Mouse (Mus musculus) CH12.LX (cell line): Measurements from ENCODE around the gene Tmem204. TPM values are rescaled to one million over a fixed set of nuclear protein-coding genes. Genes with fewer than 3 reads are reported as not detected.

ENCODE experiments used
- DNase-seq: peaks from one replicate; pipeline ENCODE4 v3.0.0-alpha.2; 2013; ENCODE audit errors: extremely low read depth
- H3K27ac ChIP-seq: 2 replicates; pipeline ENCODE4 v1.5.1; 2012; ENCODE audit warnings: low read depth, mild to moderate bottlenecking, control low read depth, moderate library complexity; ENCODE audit not compliant: insufficient read depth
- H3K27me3 ChIP-seq: replicated peaks from 2 replicates; pipeline ENCODE3; 2012; ENCODE audit warnings: inconsistent platforms
- H3K36me3 ChIP-seq, 2 experiments: replicated peaks in 1 of 2; 2 replicates each; pipeline versions ENCODE3 to v1.6.1; 2012; ENCODE audit warnings: inconsistent platforms in 1 of 2, low read length in 1 of 2, mild to moderate bottlenecking in 1 of 2, mixed read lengths in 1 of 2, moderate library complexity in 1 of 2; ENCODE audit not compliant: control insufficient read depth in 1 of 2, insufficient read depth in 1 of 2
- H3K4me1 ChIP-seq, 2 experiments: 2 replicates each; pipeline ENCODE4 v1.6.1; 2012; ENCODE audit warnings: inconsistent platforms in 1 of 2, moderate library complexity in 1 of 2; ENCODE audit not compliant: insufficient read depth in 2 of 2, control insufficient read depth in 1 of 2
- H3K4me2 ChIP-seq: 2 replicates; pipeline ENCODE4 v1.6.1; 2012; ENCODE audit warnings: low read depth, mild to moderate bottlenecking, control low read depth; ENCODE audit not compliant: poor library complexity, insufficient read depth, severe bottlenecking
- H3K4me3 ChIP-seq, 3 experiments: fragments of 150-350 bp in 1 of 3; sonication (generic) in 1 of 3; replicated peaks in 1 of 3; 2 replicates each; pipeline versions ENCODE3 to v1.5.1; 2011 to 2012; ENCODE audit warnings: low read depth in 2 of 3, low read length in 2 of 3, mild to moderate bottlenecking in 2 of 3, moderate library complexity in 2 of 3, control low read depth in 1 of 3, improper control_type of control experiment in 1 of 3, inconsistent platforms in 1 of 3, mixed read lengths in 1 of 3; ENCODE audit not compliant: poor library complexity in 1 of 3
- H3K79me2 ChIP-seq: replicated peaks from 2 replicates; pipeline ENCODE4 v1.6.1; 2012; ENCODE audit warnings: mild to moderate bottlenecking, moderate library complexity; ENCODE audit not compliant: control insufficient read depth, poor library complexity, insufficient read depth, severe bottlenecking; ENCODE audit errors: extremely low read depth
- H3K9ac ChIP-seq: 2 replicates; pipeline ENCODE4 v1.6.1; 2012; ENCODE audit warnings: low read depth, mild to moderate bottlenecking, control low read depth, moderate library complexity; ENCODE audit not compliant: insufficient read depth
- H3K9me3 ChIP-seq: replicated peaks from 2 replicates; pipeline ENCODE3; 2012; ENCODE audit warnings: low read length, inconsistent platforms, mixed read lengths
- BHLHE40 ChIP-seq: IDR thresholded peaks from 2 replicates; pipeline ENCODE4 v1.6.1; 2011; ENCODE audit warnings: mild to moderate bottlenecking, low read depth, low read length, improper control_type of control experiment
- CHD1 ChIP-seq: IDR thresholded peaks from 2 replicates; pipeline ENCODE4 v1.6.1; 2012; ENCODE audit warnings: low read depth, low read length, improper control_type of control experiment, inconsistent platforms
- CHD2 ChIP-seq: IDR thresholded peaks from 2 replicates; pipeline ENCODE4 v1.6.1; 2011; ENCODE audit warnings: low read length, improper control_type of control experiment
- E2F4 ChIP-seq: IDR thresholded peaks from 2 replicates; pipeline ENCODE4 v1.6.1; 2011; ENCODE audit warnings: low read depth, low read length, improper control_type of control experiment; ENCODE audit not compliant: insufficient replicate concordance
- ELF1 ChIP-seq: IDR thresholded peaks from 2 replicates; pipeline ENCODE4 v1.6.1; 2014; ENCODE audit warnings: low read depth, mild to moderate bottlenecking, inconsistent platforms, low read length, improper control_type of control experiment
- EP300 ChIP-seq: IDR thresholded peaks from 2 replicates; pipeline ENCODE4 v1.6.1; 2011; ENCODE audit warnings: low read length, improper control_type of control experiment
- JUND ChIP-seq: conservative IDR thresholded peaks from 2 replicates; pipeline ENCODE4 v1.6.1; 2011; ENCODE audit warnings: low read depth, low read length, improper control_type of control experiment
- KAT2A ChIP-seq: IDR thresholded peaks from 2 replicates; pipeline ENCODE4 v1.6.1; 2012; ENCODE audit warnings: low read length, improper control_type of control experiment, inconsistent platforms; ENCODE audit not compliant: insufficient replicate concordance
- MAFK ChIP-seq: IDR thresholded peaks from 2 replicates; pipeline ENCODE4 v1.6.1; 2011; ENCODE audit warnings: low read length, improper control_type of control experiment; ENCODE audit not compliant: insufficient replicate concordance
- MAX ChIP-seq: IDR thresholded peaks from 2 replicates; pipeline ENCODE4 v1.6.1; 2011; ENCODE audit warnings: low read length, improper control_type of control experiment
- MEF2A ChIP-seq: IDR thresholded peaks from 2 replicates; pipeline ENCODE4 v1.6.1; 2014; ENCODE audit warnings: low read depth, mild to moderate bottlenecking, inconsistent platforms, low read length, improper control_type of control experiment, borderline replicate concordance
- NELFE ChIP-seq: IDR thresholded peaks from 2 replicates; pipeline ENCODE4 v1.6.1; 2011; ENCODE audit warnings: low read depth, low read length, improper control_type of control experiment
- POLR2A ChIP-seq: IDR thresholded peaks from 2 replicates; pipeline ENCODE4 v1.6.1; 2011; ENCODE audit warnings: low read depth, mild to moderate bottlenecking, improper control_type of control experiment, low read length
- SIN3A ChIP-seq: IDR thresholded peaks from 2 replicates; pipeline ENCODE4 v1.6.1; 2012; ENCODE audit warnings: low read length, improper control_type of control experiment, inconsistent platforms
- TBP ChIP-seq: conservative IDR thresholded peaks from 2 replicates; pipeline ENCODE4 v1.6.1; 2011; ENCODE audit warnings: low read depth, low read length, improper control_type of control experiment
- TCF12 ChIP-seq: IDR thresholded peaks from 2 replicates; pipeline ENCODE4 v1.6.1; 2014; ENCODE audit warnings: low read depth, mild to moderate bottlenecking, inconsistent platforms, low read length, improper control_type of control experiment
- UBTF ChIP-seq: IDR thresholded peaks from 2 replicates; pipeline ENCODE4 v1.6.1; 2012; ENCODE audit warnings: low read depth, mild to moderate bottlenecking, inconsistent platforms, low read length, improper control_type of control experiment, moderate library complexity
- ZC3H11A ChIP-seq: IDR thresholded peaks from 2 replicates; pipeline ENCODE4 v1.6.1; 2012; ENCODE audit warnings: low read depth, mild to moderate bottlenecking, inconsistent platforms, low read length, improper control_type of control experiment
- ZNF384 ChIP-seq: IDR thresholded peaks from 2 replicates; pipeline ENCODE4 v1.6.1; 2012; ENCODE audit warnings: low read depth, low read length, improper control_type of control experiment, inconsistent platforms
- dilution Hi-C: fragments of 300-500 bp; cut with MboI; formaldehyde crosslinking; loops from 2 replicates; pipeline ENCODE4 v1.14.3; 2020; ENCODE audit warnings: low sequenced_read_pairs; ENCODE audit not compliant: extremely low pct_unique_long_range_greater_than_20kb, extremely low pct_ligation_motif_present
- in situ Hi-C: fragments of 300-500 bp; cut with MboI; formaldehyde crosslinking; loops from 3 replicates; pipeline ENCODE4 v1.14.3; 2019; ENCODE audit warnings: low sequenced_read_pairs, low pct_ligation_motif_present, low pct_unique_long_range_greater_than_20kb, mixed read lengths
- polyA plus RNA-seq: library from polyadenylated mRNA; unstranded; fragments of >175 nt; gene quantifications from 2 replicates; pipeline ENCODE4 v1.2.1, GENCODE M21; 2012; ENCODE audit warnings: low read depth; ENCODE audit not compliant: insufficient read length
- total RNA-seq, 2 experiments: library from RNA; depleted of rRNA; stranded (reverse); fragments of 300-350 nt in 1 of 2; fragments of >200 nt in 1 of 2; gene quantifications; 2 replicates each; pipeline ENCODE4 v1.2.3; 2012 to 2014

Tmem204 gene
- total and polyA plus RNA-seq, 3 experiments = 1.9 TPM; not detected in 2

GRCm38 (mm10) chr17:25066595-25066994 is 16.8 kb downstream of the Tmem204 start:
- dilution Hi-C loops (no loop called here), in situ Hi-C loops (no loop called here)
- Histone ChIP-seq H3K27ac (no peak overlapping the region), H3K27me3 (no peaks in the 10 kb centered on the region), H3K79me2 (no peaks in the 10 kb centered on the region), H3K4me2 (no peak overlapping the region), H3K36me3 (peaks cover 32 to 94% of the 10 kb centered on the region in 2 experiments), H3K9ac (no peak overlapping the region), H3K4me1 (peaks cover 7 to 28% of the 10 kb centered on the region in 2 experiments), H3K4me3 (no peak overlapping the region), H3K9me3 (no peaks in the 10 kb centered on the region)
- TF ChIP-seq KAT2A = no peak
- no peak for TF ChIP-seq CHD2
- no peak for TF ChIP-seq SIN3A
- no peak for TF ChIP-seq BHLHE40
- no peak for TF ChIP-seq NELFE
- no peak for TF ChIP-seq MAFK
- TF ChIP-seq TBP = no peak
- no peak for DNase-seq

- Histone ChIP-seq H3K4me2 (no peak overlapping the region), H3K9me3 (no peaks in the 10 kb centered on the region), H3K27ac (no peak overlapping the region), H3K4me1 (peaks cover 12 to 26% of the 10 kb centered on the region in 2 experiments), H3K4me3 (no peak overlapping the region), H3K27me3 (no peaks in the 10 kb centered on the region), H3K9ac (no peak overlapping the region), H3K79me2 (no peaks in the 10 kb centered on the region), H3K36me3 (peaks cover 31 to 91% of the 10 kb centered on the region in 2 experiments)
- dilution Hi-C loops = no loop called here
- no peak for TF ChIP-seq JUND
- TF ChIP-seq ZNF384 = no peak
- no peak for TF ChIP-seq UBTF
- no peak for TF ChIP-seq MAFK
- TF ChIP-seq NELFE = no peak
- no peak for TF ChIP-seq POLR2A
- no peak for TF ChIP-seq MEF2A
- TF ChIP-seq CHD1 = no peak
- no peak for TF ChIP-seq EP300
- TF ChIP-seq E2F4 = no peak
- no peak for TF ChIP-seq TCF12
- no peak for TF ChIP-seq ZC3H11A
- no peak for TF ChIP-seq ELF1
- no peak for TF ChIP-seq MAX
- DNase-seq = no peak
- in situ Hi-C loops = no loop called here
Observed at GRCm38 (mm10) chr17:25065189-25065588, 18.2 kb downstream of the Tmem204 start.
